8 mouse cellular contexts compared by ENCODE assay signal in the genomic region with DNA sequence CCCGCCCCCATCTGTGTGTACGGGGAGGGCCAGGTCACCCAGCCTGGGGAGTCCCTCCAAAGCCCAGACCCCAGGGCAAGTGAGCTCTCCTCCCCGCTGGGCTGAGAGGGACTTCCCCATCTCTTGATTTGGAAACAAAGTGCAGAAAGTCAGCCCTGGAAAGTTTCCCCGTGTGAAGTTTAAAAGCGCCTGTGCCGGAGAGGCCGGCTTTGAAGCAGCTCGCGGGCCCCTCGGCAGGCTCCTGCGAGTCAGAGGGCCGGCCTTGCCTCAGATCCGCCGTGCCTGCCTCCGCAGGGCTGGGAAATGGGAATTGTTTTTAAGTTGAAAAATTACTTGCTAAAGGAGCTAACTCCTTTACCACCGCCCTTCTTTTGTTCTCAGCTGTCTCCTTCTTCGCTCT. TPM values are rescaled to one million over a fixed set of nuclear protein-coding genes. Genes with fewer than 3 reads are reported as not detected.
A peak's percentile ranks its signal among the peaks of the same experiment; 100 is the strongest.
DNase-seq lines count a peak whose midpoint lies in the region; ATAC-seq and TF ChIP-seq lines count a peak whose summit lies in the region.
"Had no signal": no experiment of that assay in that cellular context is flagged by ENCODE, and none has a peak within 500 bp of the region (broad histone marks: within the 10 kb centered on the region; RNA-seq: fewer than 3 reads in every experiment).

No protein-coding gene starts in this region.

- H3K9ac ChIP-seq in CH12.LX (ENCODE audit: insufficient read depth, low read depth): peak overlapping the region; percentile 58
- H3K9ac ChIP-seq in forebrain, embryonic 11.5 days (ENCODE audit: low read length): peak overlapping the region; percentile 49
- no peak overlapping the region; the same call in 1 of the 2 replicates for H3K9ac ChIP-seq in limb, embryonic 12.5 days (replicated peaks)

- peak overlapping the region; percentile 8 to 45 (median 11) for H3K4me3 ChIP-seq in CH12.LX (replicated peaks in 1 of 3; ENCODE audit: low read depth in 2 of 3, low read length in 2 of 3, poor library complexity in 1 of 3)
- H3K4me3 ChIP-seq in forebrain, embryonic 11.5 days (ENCODE audit: low read depth, low read length): peak overlapping the region; percentile 15; the same call in 1 of the 2 replicates
- peak overlapping the region; percentile 11 for H3K4me3 ChIP-seq in limb, embryonic 12.5 days (replicated peaks)

- TF ChIP-seq POLR2A in CH12.LX (IDR thresholded peaks at IDR 0.05; ENCODE audit: low read depth, low read length): peak; percentile 46; the same call in 1 of the 2 replicates

- 0 out of 2 replicates have a peak, but pooled peaks have one; percentile 47 for TF ChIP-seq EP300 in CH12.LX (IDR thresholded peaks at IDR 0.05; ENCODE audit: low read length)

- 2% methylated on average over 17 of the region's 17 CpGs for WGBS in forebrain, embryonic 11.5 days
- WGBS in limb, embryonic 12.5 days: 3% methylated on average over 17 of the region's 17 CpGs

- H3K79me2 ChIP-seq in CH12.LX (replicated peaks; ENCODE audit: control insufficient read depth, extremely low read depth, insufficient read depth, poor library complexity, severe bottlenecking): no peaks in the 10 kb centered on the region

- TF ChIP-seq CTCF in CH12.LX (conservative IDR thresholded peaks at IDR 0.05 in 1 of 2, IDR thresholded peaks at IDR 0.05 in 1 of 2; ENCODE audit: low read depth in 2 of 2, low read length in 2 of 2): no peak

- peak overlapping the region; percentile 63; the same call in 1 of the 2 replicates for H3K27ac ChIP-seq in CH12.LX (ENCODE audit: insufficient read depth, low read depth)
- H3K27ac ChIP-seq in forebrain, embryonic 11.5 days (ENCODE audit: low read depth, low read length): no peak overlapping the region
- no peak overlapping the region for H3K27ac ChIP-seq in limb, embryonic 12.5 days

- no peak for ATAC-seq in forebrain, embryonic 11.5 days (replicated peaks; ENCODE audit: low FRiP score)
- no peak for ATAC-seq in limb, embryonic 12.5 days (ENCODE audit: insufficient number of reproducible peaks, insufficient read depth, low FRiP score, low TSS enrichment, low read depth)
- no peak for ATAC-seq in megakaryocyte-erythroid progenitor cell, adult 5-6 weeks (replicated peaks; ENCODE audit: low FRiP score, low TSS enrichment, poor library complexity, severe bottlenecking)

- TF ChIP-seq RAD21 in CH12.LX (IDR thresholded peaks at IDR 0.05; ENCODE audit: low read depth, low read length): no peak

- peak; percentile 54 for DNase-seq in CD4-positive helper T cell, adult 2 months (ENCODE audit: low read depth, low spot score)
- peak; percentile 79 for DNase-seq in CH12.LX (ENCODE audit: extremely low read depth)
- peak; percentile 74 for DNase-seq in forebrain, embryonic 11.5 days (ENCODE audit: low spot score)
- DNase-seq in layer of hippocampus, adult 9-11 months: no peak
- DNase-seq in spleen, postnatal 14 days (ENCODE audit: low spot score in 2 of 2): no peak

- peaks cover 4% of the 10 kb centered on the region for H3K27me3 ChIP-seq in CH12.LX (replicated peaks)
- peaks cover 36% of the 10 kb centered on the region for H3K27me3 ChIP-seq in forebrain, embryonic 11.5 days (ENCODE audit: control insufficient read depth, insufficient read depth, low read length)
- peaks cover 65% of the 10 kb centered on the region for H3K27me3 ChIP-seq in limb, embryonic 12.5 days

- H3K9me3 ChIP-seq in CH12.LX (replicated peaks; ENCODE audit: low read length): peaks cover 3% of the 10 kb centered on the region
- H3K9me3 ChIP-seq in forebrain, embryonic 11.5 days (ENCODE audit: control insufficient read depth, low read length): no peaks in the 10 kb centered on the region
- no peaks in the 10 kb centered on the region for H3K9me3 ChIP-seq in limb, embryonic 12.5 days

- peaks cover 20 to 55% of the 10 kb centered on the region in 2 experiments; a peak in 3 of 4 replicates for H3K4me1 ChIP-seq in CH12.LX (ENCODE audit: control insufficient read depth in 1 of 2, insufficient read depth in 2 of 2)
- H3K4me1 ChIP-seq in forebrain, embryonic 11.5 days (replicated peaks; ENCODE audit: control insufficient read depth, insufficient read depth, low read length): peaks cover 5% of the 10 kb centered on the region
- peaks cover 29% of the 10 kb centered on the region for H3K4me1 ChIP-seq in limb, embryonic 12.5 days (replicated peaks)

- no peaks in the 10 kb centered on the region for H3K36me3 ChIP-seq in CH12.LX (replicated peaks in 1 of 2; ENCODE audit: control insufficient read depth in 1 of 2, insufficient read depth in 1 of 2, low read length in 1 of 2)
- no peaks in the 10 kb centered on the region for H3K36me3 ChIP-seq in forebrain, embryonic 11.5 days (ENCODE audit: control insufficient read depth, insufficient read depth, low read length)
- no peaks in the 10 kb centered on the region for H3K36me3 ChIP-seq in limb, embryonic 12.5 days

- dilution Hi-C loops in CH12.LX (cut with MboI; ENCODE audit: extremely low pct_ligation_motif_present, extremely low pct_unique_long_range_greater_than_20kb, low sequenced_read_pairs): no loop called here

- H3K4me2 ChIP-seq in CH12.LX (ENCODE audit: insufficient read depth, low read depth, poor library complexity, severe bottlenecking): peak overlapping the region; percentile 52
- H3K4me2 ChIP-seq in forebrain, embryonic 11.5 days (ENCODE audit: low read depth, low read length, severe bottlenecking): peak overlapping the region; percentile 49
- peak overlapping the region; percentile 44 for H3K4me2 ChIP-seq in limb, embryonic 12.5 days

- in situ Hi-C loops in CH12.LX (cut with MboI; ENCODE audit: low pct_ligation_motif_present, low pct_unique_long_range_greater_than_20kb, low sequenced_read_pairs): no loop called here

TF ChIP-seq in CH12.LX, 34 proteins besides CTCF, POLR2A, EP300 and RAD21 (continues in another document):
- TF ChIP-seq TBP (conservative IDR thresholded peaks at IDR 0.05; ENCODE audit: low read depth, low read length) (no peak), CHD2 (IDR thresholded peaks at IDR 0.05; ENCODE audit: low read length) (no peak; the same call in 1 of the 2 replicates), MYC (IDR thresholded peaks at IDR 0.05; ENCODE audit: low read depth, low read length) (no peak; the same call in 1 of the 2 replicates), NRF1 (IDR thresholded peaks at IDR 0.05; ENCODE audit: low read depth, low read length) (peak; percentile 49; the same call in 1 of the 2 replicates), GABPA (IDR thresholded peaks at IDR 0.05; ENCODE audit: insufficient replicate concordance, low read depth, low read length) (no peak), PAX5 (IDR thresholded peaks at IDR 0.05; ENCODE audit: low read length) (no peak), CHD1 (IDR thresholded peaks at IDR 0.05; ENCODE audit: low read depth, low read length) (no peak), ETS1 (conservative IDR thresholded peaks at IDR 0.05; ENCODE audit: low read depth, low read length) (peak; percentile 68), USF1 (IDR thresholded peaks at IDR 0.05; ENCODE audit: low read depth, low read length) (no peak), BHLHE40 (IDR thresholded peaks at IDR 0.05; ENCODE audit: low read depth, low read length) (peak; percentile 84), MAZ (IDR thresholded peaks at IDR 0.05; ENCODE audit: low read depth, low read length) (peak; percentile 92), ZC3H11A (IDR thresholded peaks at IDR 0.05; ENCODE audit: low read depth, low read length) (no peak), SIN3A (IDR thresholded peaks at IDR 0.05; ENCODE audit: low read length) (peak; percentile 48; the same call in 1 of the 2 replicates), USF2 (conservative IDR thresholded peaks at IDR 0.05; ENCODE audit: low read depth, low read length) (no peak), KAT2A (IDR thresholded peaks at IDR 0.05; ENCODE audit: insufficient replicate concordance, low read length) (no peak), RCOR1 (conservative IDR thresholded peaks at IDR 0.05; ENCODE audit: low read depth, low read length) (no peak; the same call in 1 of the 2 replicates), ZNF384 (IDR thresholded peaks at IDR 0.05; ENCODE audit: low read depth, low read length) (no peak), JUN (IDR thresholded peaks at IDR 0.05; ENCODE audit: insufficient read depth, low read depth, low read length) (no peak), MEF2A (IDR thresholded peaks at IDR 0.05; ENCODE audit: borderline replicate concordance, low read depth, low read length) (peak; percentile 96), SMC3 (IDR thresholded peaks at IDR 0.05; ENCODE audit: low read depth, low read length) (0 out of 2 replicates have a peak, but pooled peaks have one; percentile 2), ZMIZ1 (IDR thresholded peaks at IDR 0.05; ENCODE audit: low read depth, low read length) (peak; percentile 52; the same call in 1 of the 2 replicates), MXI1 (IDR thresholded peaks at IDR 0.05; ENCODE audit: low read depth, low read length) (0 out of 2 replicates have a peak, but pooled peaks have one; percentile 44), ELF1 (IDR thresholded peaks at IDR 0.05; ENCODE audit: low read depth, low read length) (no peak; the same call in 1 of the 2 replicates), NELFE (IDR thresholded peaks at IDR 0.05; ENCODE audit: low read depth, low read length) (no peak), MAX (IDR thresholded peaks at IDR 0.05; ENCODE audit: low read length) (no peak), POLR2AphosphoS2 (IDR thresholded peaks at IDR 0.05; ENCODE audit: low read depth, low read length) (no peak), IRF4 (IDR thresholded peaks at IDR 0.05; ENCODE audit: low read depth, low read length) (peak; percentile 66), TCF12 (IDR thresholded peaks at IDR 0.05; ENCODE audit: low read depth, low read length) (peak; percentile 58)

RNA-seq across cellular contexts. Expression of gene Lhx2, which starts 2.5 kb away (rescaled TPM):
- total RNA-seq in CH12.LX (2012; rRNA removed) (0.34 and 0.59 TPM in 2 replicates), CH12.LX (2014; rRNA removed) (0.18 and 0.24 TPM in 2 replicates)
- 0.45 and 0.47 TPM in 2 replicates for polyA plus RNA-seq in CH12.LX (2012; ENCODE audit: insufficient read length, low read depth)
- polyA plus RNA-seq in forebrain, embryonic 11.5 days (2014; fragmentation: Nextera tagmentation; extraction: Ambion mirVana): 175 and 195 TPM in 2 replicates
- 36.9 and 42.7 TPM in 2 replicates for polyA plus RNA-seq in limb, embryonic 12.5 days (2016; fragmentation: Nextera tagmentation; extraction: Ambion mirVana)
- not detected in 2 replicates for total RNA-seq in megakaryocyte-erythroid progenitor cell, adult 5-6 weeks (2014; fragmentation: Nextera tagmentation)
- total RNA-seq in megakaryocyte-erythroid progenitor cell, adult 5-6 weeks (2017): not detected in 2 replicates
- polyA plus RNA-seq: large intestine, adult 2 months had no signal

RNA-seq across cellular contexts. Expression of gene Dennd1a, which starts 49.4 kb away (rescaled TPM):
- total RNA-seq in CH12.LX (2012; rRNA removed) (4.1 and 4.3 TPM in 2 replicates), CH12.LX (2014; rRNA removed) (2.1 and 2.7 TPM in 2 replicates)
- 5.9 and 7.3 TPM in 2 replicates for polyA plus RNA-seq in CH12.LX (2012; ENCODE audit: insufficient read length, low read depth)
- 14.9 and 17.7 TPM in 2 replicates for polyA plus RNA-seq in forebrain, embryonic 11.5 days (2014; fragmentation: Nextera tagmentation; extraction: Ambion mirVana)
- polyA plus RNA-seq in limb, embryonic 12.5 days (2016; fragmentation: Nextera tagmentation; extraction: Ambion mirVana): 22.6 and 24.9 TPM in 2 replicates
- total RNA-seq in megakaryocyte-erythroid progenitor cell, adult 5-6 weeks (2014; fragmentation: Nextera tagmentation): 28.3 and 37.0 TPM in 2 replicates
- total RNA-seq in megakaryocyte-erythroid progenitor cell, adult 5-6 weeks (2017): 17.6 and 34.2 TPM in 2 replicates

Comparison
In these comparisons a context has a peak if more than half of its experiments do, and no peak if none do; other contexts are left out.
1. DNase-seq: peak in CD4-positive helper T cell, adult 2 months (single experiment), CH12.LX (single experiment) and forebrain, embryonic 11.5 days (single experiment); none in layer of hippocampus, adult 9-11 months (single experiment) and spleen, postnatal 14 days (0 of 2).
2. RNA of gene Lhx2, which starts 2.5 kb away (polyA plus RNA-seq): 175 to 195 TPM in forebrain, embryonic 11.5 days and 36.9 to 42.7 TPM in limb, embryonic 12.5 days; 0.45 to 0.47 TPM in CH12.LX; every median in the first group is over 10 times any median in the second.
3. Peak in every context shown above with its lines, with median percentiles within 50 percentile points of each other: H3K4me2 ChIP-seq and H3K4me3 ChIP-seq.